Mouse (Mus musculus) urinary bladder, postnatal 4 days (tissue): ENCODE data around the gene Nbdy.

Source experiments
- DNase-seq, 2 experiments: peaks; one replicate each; pipeline ENCODE4 v3.0.0; 2021 to 2022; ENCODE audit warnings: low spot score in 2 of 2

Nbdy gene

GRCm38 (mm10) chrX:153723110-153723916 lies at the start of gene Nbdy:
Gene Nbdy (plus strand): TSS chrX:153723590.
- peak in 1 of 2 experiments; percentile 39 for DNase-seq

GRCm38 (mm10) chrX:153695782-153696395 lies 27.5 kb upstream of the Nbdy start, which contains the start of gene Kctd12b:
Gene Kctd12b (minus strand): TSS chrX:153696391.
- DNase-seq: peak in 1 of 2 experiments; percentile 17

GRCm38 (mm10) chrX:153700463-153700862 lies 22.9 kb upstream of the Nbdy start:
- DNase-seq: no peak

GRCm38 (mm10) chrX:153707735-153708134 lies 15.7 kb upstream of the Nbdy start:
- no peak for DNase-seq

GRCm38 (mm10) chrX:153716716-153717115 lies 6.7 kb upstream of the Nbdy start:
- no peak for DNase-seq

GRCm38 (mm10) chrX:153719602-153720001 lies 3.8 kb upstream of the Nbdy start:
- no peak for DNase-seq

GRCm38 (mm10) chrX:153724400-153724799 lies 1.0 kb downstream of the Nbdy start:
- no peak for DNase-seq

GRCm38 (mm10) chrX:153735697-153736096 lies 12.3 kb downstream of the Nbdy start:
- no peak for DNase-seq

- no peak for DNase-seq
These were observed 19.1 kb downstream of the Nbdy start for GRCm38 (mm10) chrX:153742493-153742892.

- DNase-seq: no peak
These were observed 25.8 kb downstream of the Nbdy start for GRCm38 (mm10) chrX:153749230-153749629.
